Mouse (Mus musculus) megakaryocyte, embryonic 14.5 days (primary cell): ENCODE results near the gene P4htm.

Source experiments
- FLI1 ChIP-seq: IDR thresholded peaks from 2 replicates; pipeline ENCODE4 v1.6.1; 2012; ENCODE audit warnings: low read length, inconsistent platforms, mixed read lengths
- GATA1 ChIP-seq: IDR thresholded peaks from 3 replicates; pipeline ENCODE4 v1.6.1; 2012; ENCODE audit warnings: mixed read lengths, low read length, inconsistent platforms, borderline replicate concordance

- TF ChIP-seq GATA1, result no peak
- TF ChIP-seq FLI1, result no peak
These were observed 38.3 kb downstream of the P4htm start for GRCm38 (mm10) chr9:108559169-108559568.
